Mouse (Mus musculus): ENCODE data around the gene March10. TPM values are rescaled to one million over a fixed set of nuclear protein-coding genes. Genes with fewer than 3 reads are reported as not detected.
A peak's percentile ranks its signal among the peaks of the same experiment; 100 is the strongest.

The March10 gene
- polyA plus RNA-seq, 1 experiment from 2014 or later: 0.31 TPM

- H3K9ac ChIP-seq (replicated peaks; ENCODE audit: low read length): no peak overlapping the region
- no peaks in the 10 kb centered on the region for H3K36me3 ChIP-seq (replicated peaks; ENCODE audit: control insufficient read depth, insufficient read depth, low read depth, low read length)
- H3K9me3 ChIP-seq (replicated peaks; ENCODE audit: control insufficient read depth, low read length): no peaks in the 10 kb centered on the region
- H3K27me3 ChIP-seq (ENCODE audit: control insufficient read depth, insufficient read depth, low read length): no peaks in the 10 kb centered on the region
- H3K4me1 ChIP-seq (ENCODE audit: control insufficient read depth, insufficient read depth, low read length): 0 out of 2 replicates have a peak, but pooled peaks cover 4% of the 10 kb centered on the region
- DNase-seq (ENCODE audit: low spot score) (no peak), ATAC-seq (replicated peaks; ENCODE audit: insufficient number of reproducible peaks, low FRiP score, low TSS enrichment, low read depth) (no peak)
- H3K27ac ChIP-seq (replicated peaks; ENCODE audit: low read depth, low read length): no peak overlapping the region
- no peak overlapping the region for H3K4me2 ChIP-seq (ENCODE audit: low read depth, low read length)
- no peak overlapping the region for H3K4me3 ChIP-seq (ENCODE audit: low read depth, low read length)
- 87% methylated on average over 5 of the region's 5 CpGs for WGBS
Observed at GRCm38 (mm10) chr11:105368833-105369232, 87.7 kb downstream of the March10 start.

GRCm38 (mm10) chr11:105367163-105367562, 89.4 kb downstream of the March10 start:
- no peaks in the 10 kb centered on the region for H3K27me3 ChIP-seq (ENCODE audit: control insufficient read depth, insufficient read depth, low read length)
- no peaks in the 10 kb centered on the region for H3K9me3 ChIP-seq (replicated peaks; ENCODE audit: control insufficient read depth, low read length)
- DNase-seq (ENCODE audit: low spot score): no peak
- H3K27ac ChIP-seq (replicated peaks; ENCODE audit: low read depth, low read length): no peak overlapping the region
- no peaks in the 10 kb centered on the region for H3K36me3 ChIP-seq (replicated peaks; ENCODE audit: control insufficient read depth, insufficient read depth, low read depth, low read length)
- H3K9ac ChIP-seq (replicated peaks; ENCODE audit: low read length): no peak overlapping the region
- no peak for ATAC-seq (replicated peaks; ENCODE audit: insufficient number of reproducible peaks, low FRiP score, low TSS enrichment, low read depth)
- WGBS: 90% methylated on average over 3 of the region's 3 CpGs
- no peak overlapping the region for H3K4me2 ChIP-seq (ENCODE audit: low read depth, low read length)
- H3K4me1 ChIP-seq (ENCODE audit: control insufficient read depth, insufficient read depth, low read length): peaks cover 4% of the 10 kb centered on the region; the same call in 1 of the 2 replicates
- H3K4me3 ChIP-seq (ENCODE audit: low read depth, low read length): no peak overlapping the region

- Histone ChIP-seq H3K9ac (replicated peaks; ENCODE audit: low read length) (no peak overlapping the region), H3K4me2 (ENCODE audit: low read depth, low read length) (no peak overlapping the region), H3K9me3 (replicated peaks; ENCODE audit: control insufficient read depth, low read length) (no peaks in the 10 kb centered on the region), H3K4me3 (ENCODE audit: low read depth, low read length) (no peak overlapping the region), H3K27me3 (ENCODE audit: control insufficient read depth, insufficient read depth, low read length) (no peaks in the 10 kb centered on the region), H3K36me3 (replicated peaks; ENCODE audit: control insufficient read depth, insufficient read depth, low read depth, low read length) (no peaks in the 10 kb centered on the region), H3K27ac (replicated peaks; ENCODE audit: low read depth, low read length) (no peak overlapping the region), H3K4me1 (ENCODE audit: control insufficient read depth, insufficient read depth, low read length) (peaks cover 4% of the 10 kb centered on the region; the same call in 1 of the 2 replicates)
- ATAC-seq (replicated peaks; ENCODE audit: insufficient number of reproducible peaks, low FRiP score, low TSS enrichment, low read depth) (no peak), DNase-seq (ENCODE audit: low spot score) (no peak)
- 87% methylated on average over 3 of the region's 4 CpGs for WGBS
Observed at GRCm38 (mm10) chr11:105366051-105366450, 90.5 kb downstream of the March10 start.

- 82% methylated on average over 3 of the region's 3 CpGs for WGBS
- Histone ChIP-seq H3K9ac (replicated peaks; ENCODE audit: low read length) (no peak overlapping the region), H3K9me3 (replicated peaks; ENCODE audit: control insufficient read depth, low read length) (no peaks in the 10 kb centered on the region), H3K27me3 (ENCODE audit: control insufficient read depth, insufficient read depth, low read length) (no peaks in the 10 kb centered on the region), H3K4me3 (ENCODE audit: low read depth, low read length) (no peak overlapping the region), H3K4me1 (ENCODE audit: control insufficient read depth, insufficient read depth, low read length) (peaks cover 4% of the 10 kb centered on the region; the same call in 1 of the 2 replicates), H3K4me2 (ENCODE audit: low read depth, low read length) (no peak overlapping the region), H3K27ac (replicated peaks; ENCODE audit: low read depth, low read length) (no peak overlapping the region), H3K36me3 (replicated peaks; ENCODE audit: control insufficient read depth, insufficient read depth, low read depth, low read length) (no peaks in the 10 kb centered on the region)
- ATAC-seq (replicated peaks; ENCODE audit: insufficient number of reproducible peaks, low FRiP score, low TSS enrichment, low read depth) (no peak), DNase-seq (ENCODE audit: low spot score) (no peak)
Observed at GRCm38 (mm10) chr11:105365611-105366010, 90.9 kb downstream of the March10 start.

GRCm38 (mm10) chr11:105364386-105365065, 92.0 kb downstream of the March10 start:
- Histone ChIP-seq H3K36me3 (replicated peaks; ENCODE audit: control insufficient read depth, insufficient read depth, low read depth, low read length) (no peaks in the 10 kb centered on the region), H3K27me3 (ENCODE audit: control insufficient read depth, insufficient read depth, low read length) (no peaks in the 10 kb centered on the region), H3K4me1 (ENCODE audit: control insufficient read depth, insufficient read depth, low read length) (peaks cover 4% of the 10 kb centered on the region; the same call in 1 of the 2 replicates), H3K27ac (replicated peaks; ENCODE audit: low read depth, low read length) (no peak overlapping the region), H3K4me3 (ENCODE audit: low read depth, low read length) (no peak overlapping the region), H3K4me2 (ENCODE audit: low read depth, low read length) (no peak overlapping the region; the same call in 1 of the 2 replicates), H3K9ac (replicated peaks; ENCODE audit: low read length) (no peak overlapping the region), H3K9me3 (replicated peaks; ENCODE audit: control insufficient read depth, low read length) (no peaks in the 10 kb centered on the region)
- DNase-seq (ENCODE audit: low spot score): peak; percentile 35
- 19% methylated on average over 12 of the region's 12 CpGs for WGBS
- ATAC-seq (replicated peaks; ENCODE audit: insufficient number of reproducible peaks, low FRiP score, low TSS enrichment, low read depth): no peak

- DNase-seq (ENCODE audit: low spot score): peak; percentile 49
- Histone ChIP-seq H3K27ac (replicated peaks; ENCODE audit: low read depth, low read length) (no peak overlapping the region), H3K4me1 (ENCODE audit: control insufficient read depth, insufficient read depth, low read length) (peaks cover 4% of the 10 kb centered on the region; the same call in 1 of the 2 replicates), H3K9ac (replicated peaks; ENCODE audit: low read length) (no peak overlapping the region), H3K9me3 (replicated peaks; ENCODE audit: control insufficient read depth, low read length) (no peaks in the 10 kb centered on the region), H3K4me2 (ENCODE audit: low read depth, low read length) (peak overlapping the region; percentile 73), H3K4me3 (ENCODE audit: low read depth, low read length) (peak overlapping the region; percentile 39; the same call in 1 of the 2 replicates), H3K36me3 (replicated peaks; ENCODE audit: control insufficient read depth, insufficient read depth, low read depth, low read length) (no peaks in the 10 kb centered on the region), H3K27me3 (ENCODE audit: control insufficient read depth, insufficient read depth, low read length) (no peaks in the 10 kb centered on the region)
- ATAC-seq (replicated peaks; ENCODE audit: insufficient number of reproducible peaks, low FRiP score, low TSS enrichment, low read depth): no peak; the same call in 1 of the 2 replicates
- 37% methylated on average over 12 of the region's 12 CpGs for WGBS
Observed at GRCm38 (mm10) chr11:105363598-105364385, 92.7 kb downstream of the March10 start.

- Histone ChIP-seq H3K9ac (replicated peaks; ENCODE audit: low read length) (peak overlapping the region; percentile 60), H3K36me3 (replicated peaks; ENCODE audit: control insufficient read depth, insufficient read depth, low read depth, low read length) (no peaks in the 10 kb centered on the region), H3K4me3 (ENCODE audit: low read depth, low read length) (peak overlapping the region; percentile 39), H3K9me3 (replicated peaks; ENCODE audit: control insufficient read depth, low read length) (no peaks in the 10 kb centered on the region), H3K4me1 (ENCODE audit: control insufficient read depth, insufficient read depth, low read length) (peaks cover 4% of the 10 kb centered on the region; the same call in 1 of the 2 replicates), H3K27ac (replicated peaks; ENCODE audit: low read depth, low read length) (no peak overlapping the region), H3K27me3 (ENCODE audit: control insufficient read depth, insufficient read depth, low read length) (no peaks in the 10 kb centered on the region), H3K4me2 (ENCODE audit: low read depth, low read length) (peak overlapping the region; percentile 73)
- ATAC-seq (replicated peaks; ENCODE audit: insufficient number of reproducible peaks, low FRiP score, low TSS enrichment, low read depth) (peak; percentile 61), DNase-seq (ENCODE audit: low spot score) (peak; percentile 84)
- 1% methylated on average over 40 of the region's 40 CpGs for WGBS
Observed at GRCm38 (mm10) chr11:105362946-105363597, 93.5 kb downstream of the March10 start.
